Mouse (Mus musculus): ENCODE measurements around the gene Pparg.

The Pparg gene

DNA sequence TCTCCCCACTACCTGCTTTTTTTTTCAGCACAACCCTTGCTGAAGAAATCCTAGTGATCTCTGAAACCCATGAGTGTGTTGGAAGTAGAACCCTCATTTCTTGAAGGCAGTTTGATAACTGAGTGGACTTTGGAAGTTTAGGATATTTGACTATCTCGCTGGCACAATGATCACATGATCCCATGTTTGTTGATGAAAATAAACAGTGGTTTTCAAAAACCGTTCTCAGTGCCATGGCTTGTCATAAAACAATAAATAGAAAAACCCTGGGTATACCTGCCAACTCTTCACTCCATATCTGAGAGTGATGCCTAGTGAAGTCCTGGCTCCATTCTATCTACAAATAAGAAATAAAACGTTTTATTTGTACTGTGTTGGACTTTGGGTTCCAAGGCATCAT, 105.8 kb downstream of the Pparg start:
- no peak for DNase-seq

DNA sequence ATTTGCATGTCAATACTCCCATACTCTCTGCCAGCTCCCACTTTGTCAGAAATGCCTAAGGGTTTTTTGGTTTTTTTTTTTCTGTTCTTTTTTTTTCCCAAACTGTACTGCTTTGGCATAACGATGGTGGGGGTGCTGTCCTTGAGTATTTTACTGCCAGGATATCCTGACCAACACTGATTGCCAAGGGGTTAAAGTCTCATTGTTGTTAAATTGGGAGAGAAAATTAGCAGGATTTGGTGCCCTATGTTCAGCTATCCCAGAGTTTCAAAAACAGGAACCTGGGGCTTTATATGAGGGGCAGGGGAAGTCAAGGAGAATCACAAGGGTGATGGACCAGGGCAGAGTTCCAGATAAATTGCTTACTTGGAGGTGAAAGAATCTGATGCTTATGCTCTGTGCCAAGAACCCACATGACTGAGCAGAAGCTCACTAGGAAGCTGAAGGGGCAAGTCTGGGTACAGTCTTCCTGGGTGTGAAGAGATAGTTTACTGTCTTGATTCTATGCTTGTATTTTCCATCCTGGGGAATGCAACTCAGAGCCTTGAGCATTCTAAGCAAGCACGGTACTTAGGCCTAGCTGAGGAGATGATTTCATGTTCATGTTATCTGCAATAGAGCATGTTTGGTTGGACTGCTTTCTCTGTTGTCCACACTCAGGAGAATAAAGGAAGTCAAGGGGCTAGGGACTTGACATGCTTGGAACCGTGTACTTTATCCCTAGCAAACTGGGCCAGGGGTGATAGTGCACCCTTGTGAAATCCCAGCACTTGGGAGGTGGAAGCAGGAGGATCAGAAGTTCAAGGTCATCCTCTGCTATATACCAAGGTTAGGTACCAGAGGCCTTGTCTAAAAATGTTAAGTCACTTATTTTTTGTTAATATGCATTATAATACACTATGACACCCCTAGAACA, 109.2 kb downstream of the Pparg start:
- DNase-seq: no peak

DNA sequence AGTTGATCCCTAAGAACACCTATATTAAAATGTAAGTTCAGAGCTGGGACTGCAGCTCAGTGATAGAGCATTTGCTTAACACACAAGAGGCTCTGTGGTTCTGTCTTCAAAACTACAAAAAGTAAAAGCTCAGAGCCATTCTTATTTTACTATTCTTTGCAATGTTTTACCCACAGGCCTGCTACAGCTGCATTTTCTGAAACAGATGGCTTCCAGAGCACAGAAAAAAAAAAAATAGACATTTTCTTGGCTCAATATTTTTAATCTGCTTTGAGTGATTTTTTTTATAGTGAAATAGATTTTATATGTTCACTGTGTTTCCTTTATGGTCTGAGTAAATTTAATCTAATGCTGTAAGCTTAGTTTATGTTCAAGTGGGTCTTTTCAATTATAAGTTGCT, 111.2 kb downstream of the Pparg start:
- no peak for DNase-seq

DNA sequence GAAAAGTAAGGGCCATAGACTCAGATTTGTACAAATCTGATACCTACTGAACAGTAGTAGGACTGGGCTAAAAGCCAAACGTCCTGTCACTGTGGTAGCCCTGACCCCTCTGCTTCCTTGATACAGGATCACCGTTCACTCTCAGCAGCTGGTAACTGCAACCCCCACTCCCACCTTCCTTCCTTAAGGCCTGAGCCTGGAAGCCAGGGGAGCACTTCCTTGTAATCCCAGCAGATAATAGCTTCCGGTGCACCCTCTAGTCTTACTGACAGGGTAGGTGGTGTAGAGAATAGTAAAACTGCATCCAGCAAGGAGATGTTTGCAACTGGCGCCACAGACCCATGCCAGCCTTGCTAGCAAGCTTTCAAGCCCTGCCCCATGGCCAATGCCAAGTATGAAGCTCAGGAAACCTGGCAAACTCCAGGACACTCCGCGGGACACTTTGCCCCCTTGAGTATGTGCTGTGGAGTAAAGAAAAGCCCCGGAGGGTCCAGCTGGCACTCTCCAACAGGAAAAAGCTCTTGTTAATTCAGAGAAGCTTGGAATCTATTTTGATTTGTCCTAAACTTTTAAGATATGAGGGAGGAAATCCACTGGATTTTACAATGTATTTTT, 116.4 kb downstream of the Pparg start:
- no peak for DNase-seq

DNA sequence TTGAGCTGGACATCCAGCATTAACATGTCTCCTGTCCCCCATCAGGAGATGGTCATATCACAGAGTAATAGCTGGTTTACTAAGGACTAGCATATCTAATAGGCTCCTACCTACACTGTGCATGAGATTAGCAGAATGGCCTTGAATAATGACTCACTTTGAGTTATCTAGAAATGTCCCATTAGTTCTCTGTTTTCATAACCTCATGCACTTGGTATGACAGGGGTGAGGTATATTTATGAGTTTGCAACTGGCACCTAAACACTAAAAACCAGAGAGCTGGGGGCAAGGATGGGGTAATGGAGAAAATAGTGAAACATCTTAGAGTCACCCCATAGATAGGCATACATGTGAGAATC, 119.2 kb downstream of the Pparg start:
- DNase-seq: no peak

DNA sequence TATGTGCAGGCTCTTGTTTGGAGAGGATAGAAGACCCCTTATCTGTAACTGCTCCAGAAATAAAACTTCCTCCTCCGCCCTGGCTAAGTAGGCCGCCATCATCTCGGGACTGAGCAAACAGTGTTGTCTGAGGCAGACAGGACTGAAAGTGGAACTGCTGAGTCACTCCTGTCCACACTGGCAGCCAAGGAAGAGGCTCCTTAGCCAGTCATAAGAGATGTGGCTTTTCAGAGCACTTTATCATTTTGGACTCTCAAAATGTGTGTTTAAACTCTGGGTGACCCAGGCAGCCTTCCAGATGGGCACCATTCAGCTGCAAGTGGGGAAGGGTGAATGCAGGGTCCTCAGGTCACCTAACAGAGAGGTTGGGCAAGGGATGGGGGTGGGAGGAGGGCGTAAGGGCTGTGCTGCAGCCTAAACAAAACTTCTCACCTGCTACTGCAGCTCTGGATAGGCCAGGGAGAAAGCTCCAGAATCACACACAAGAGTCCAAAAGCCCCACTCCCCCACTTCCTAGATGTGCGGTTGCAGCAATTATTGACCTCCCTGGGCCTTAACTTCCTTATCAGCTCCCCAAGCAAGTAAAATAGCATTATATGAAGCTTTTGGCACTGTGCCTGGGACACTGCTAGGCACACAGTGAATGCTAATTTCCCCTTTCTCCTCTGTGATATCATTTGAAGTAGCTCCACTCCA, 119.7 kb downstream of the Pparg start:
- DNase-seq: no peak

DNA sequence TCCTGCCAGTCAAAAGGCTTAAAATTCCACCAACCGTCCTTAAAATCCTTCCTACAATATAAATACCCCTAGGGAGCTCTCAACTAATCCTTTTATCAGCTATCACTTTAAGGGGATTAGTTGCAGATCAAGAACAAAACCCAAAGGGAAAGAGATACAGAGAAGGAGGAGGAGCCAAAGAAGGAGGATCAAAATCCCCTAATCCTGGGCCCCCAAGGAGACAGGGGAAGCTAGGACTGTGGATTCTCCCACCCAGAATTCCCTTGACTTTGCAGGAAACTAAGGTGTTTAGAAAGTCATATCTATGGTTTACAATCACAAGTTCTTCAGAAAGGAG, 120.2 kb downstream of the Pparg start:
- no peak for DNase-seq

DNA sequence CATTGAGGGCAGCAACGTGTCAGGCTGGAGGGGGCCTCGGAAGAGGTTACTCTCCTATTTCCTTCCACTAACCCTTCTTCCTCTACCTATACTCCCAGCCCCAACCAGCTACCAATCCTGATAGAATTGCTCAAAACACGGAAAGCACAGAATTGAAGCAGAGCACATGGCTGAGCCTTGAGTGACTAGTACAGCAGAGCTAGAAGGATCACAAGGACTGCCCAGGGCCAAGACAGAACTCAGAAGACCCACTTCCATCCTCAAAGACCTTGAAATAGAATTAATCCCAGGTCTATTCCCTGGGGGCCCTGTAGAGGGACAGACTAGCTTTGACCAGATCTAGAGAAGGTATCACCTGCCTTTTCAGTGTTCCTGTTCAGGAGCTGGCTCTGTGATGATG, 120.9 kb downstream of the Pparg start:
- DNase-seq: no peak

DNA sequence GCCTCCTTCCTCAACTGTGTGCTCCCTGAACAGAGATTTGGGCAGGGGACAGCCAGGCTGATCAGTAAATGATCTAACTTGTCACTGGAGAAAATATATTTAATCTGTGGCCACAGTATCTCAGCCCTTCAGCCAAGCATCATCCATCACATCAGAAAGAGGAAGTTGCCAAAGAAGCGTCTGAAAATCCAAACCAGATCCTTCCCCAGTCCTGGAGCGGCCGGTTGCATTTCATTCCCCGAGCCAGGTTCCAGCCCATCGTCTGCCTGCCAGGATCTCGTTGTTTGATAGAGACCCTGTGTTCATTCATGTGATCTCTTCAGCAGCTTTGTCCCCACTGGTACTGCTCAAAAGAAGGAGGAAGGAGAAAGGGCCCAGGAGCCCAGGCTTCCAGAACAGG, 124.9 kb downstream of the Pparg start:
- DNase-seq: no peak

DNA sequence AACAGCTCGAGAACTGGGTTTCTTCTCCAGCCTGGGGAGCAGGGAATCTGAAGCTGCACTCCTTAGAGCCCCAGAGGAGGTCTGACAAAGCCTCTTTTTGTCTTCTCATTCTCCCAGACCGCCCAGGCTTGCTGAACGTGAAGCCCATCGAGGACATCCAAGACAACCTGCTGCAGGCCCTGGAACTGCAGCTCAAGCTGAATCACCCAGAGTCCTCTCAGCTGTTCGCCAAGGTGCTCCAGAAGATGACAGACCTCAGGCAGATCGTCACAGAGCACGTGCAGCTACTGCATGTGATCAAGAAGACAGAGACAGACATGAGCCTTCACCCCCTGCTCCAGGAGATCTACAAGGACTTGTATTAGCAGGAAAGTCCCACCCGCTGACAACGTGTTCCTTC, 129.1 kb downstream of the Pparg start:
- DNase-seq: no peak

DNA sequence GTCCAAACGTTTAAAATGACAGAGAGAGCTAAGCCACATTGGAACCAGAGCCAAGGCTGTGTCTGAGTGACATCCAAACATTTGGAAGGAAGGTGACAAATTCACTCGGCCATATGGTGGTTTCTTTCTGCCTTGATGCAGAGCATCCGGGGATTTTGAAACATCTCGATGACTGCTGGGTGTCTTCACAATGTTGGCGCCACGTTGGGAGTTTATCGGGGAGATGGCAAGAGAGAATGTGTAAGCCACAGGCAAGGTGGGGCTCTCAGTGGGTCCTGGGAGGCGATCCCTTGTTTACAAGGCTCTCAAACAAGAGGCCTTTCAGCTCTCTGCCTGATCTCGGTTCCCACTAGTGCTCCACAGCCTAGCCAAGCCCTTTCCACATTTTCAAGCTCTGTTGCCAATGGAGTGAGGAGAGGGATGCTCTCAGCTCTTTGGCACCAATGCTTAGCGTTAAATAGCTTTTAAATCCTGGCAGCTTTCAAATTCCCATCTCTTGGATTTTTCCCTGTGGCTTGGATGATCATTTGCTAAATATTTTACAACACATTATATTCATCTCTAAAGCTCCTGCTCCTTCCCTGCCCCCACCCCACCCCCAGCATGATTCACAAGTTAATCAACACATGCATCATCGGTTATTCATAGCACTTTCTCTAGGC, 132.3 kb downstream of the Pparg start:
- DNase-seq: no peak

DNA sequence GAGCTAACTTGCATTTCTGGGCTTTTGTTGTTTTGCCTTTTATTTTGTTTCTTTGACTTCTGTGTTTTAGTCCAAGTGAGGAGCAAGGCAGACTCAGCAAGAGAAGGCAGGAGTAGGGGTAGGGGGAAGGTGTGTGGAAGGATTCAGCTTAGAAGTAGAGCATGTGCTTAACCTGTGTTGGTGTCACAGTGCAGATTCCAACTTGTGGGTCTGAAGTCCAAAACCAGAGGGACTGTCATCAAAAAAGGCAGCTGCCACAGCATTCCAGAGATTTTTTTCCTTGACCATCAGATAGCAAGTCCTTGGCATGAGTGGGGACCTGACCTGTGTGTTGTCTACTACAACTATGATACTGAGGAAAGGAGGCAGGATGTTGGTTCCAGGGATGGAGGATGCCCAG, 133.1 kb downstream of the Pparg start:
- DNase-seq: no peak

DNA sequence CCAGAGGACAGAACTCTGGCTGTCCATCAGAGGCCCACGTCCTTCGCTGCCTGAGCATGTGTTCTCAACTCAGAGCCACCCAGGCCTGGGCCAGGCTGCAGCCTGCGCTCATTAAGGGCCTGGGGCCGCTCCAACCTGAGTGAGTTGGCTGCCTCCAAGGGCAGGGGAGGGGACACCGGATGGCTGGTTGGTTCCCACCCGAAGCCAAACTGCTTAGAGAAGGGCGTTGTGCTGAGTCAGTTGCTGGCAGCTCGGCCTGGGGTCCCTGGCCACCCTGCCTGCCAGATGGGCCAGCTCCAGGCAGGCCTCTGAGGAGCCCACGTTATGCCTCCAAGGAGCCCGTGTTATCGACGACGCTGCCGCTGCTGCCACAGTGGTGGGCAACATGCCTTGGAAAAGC, 138.8 kb downstream of the Pparg start:
- no peak for DNase-seq

DNA sequence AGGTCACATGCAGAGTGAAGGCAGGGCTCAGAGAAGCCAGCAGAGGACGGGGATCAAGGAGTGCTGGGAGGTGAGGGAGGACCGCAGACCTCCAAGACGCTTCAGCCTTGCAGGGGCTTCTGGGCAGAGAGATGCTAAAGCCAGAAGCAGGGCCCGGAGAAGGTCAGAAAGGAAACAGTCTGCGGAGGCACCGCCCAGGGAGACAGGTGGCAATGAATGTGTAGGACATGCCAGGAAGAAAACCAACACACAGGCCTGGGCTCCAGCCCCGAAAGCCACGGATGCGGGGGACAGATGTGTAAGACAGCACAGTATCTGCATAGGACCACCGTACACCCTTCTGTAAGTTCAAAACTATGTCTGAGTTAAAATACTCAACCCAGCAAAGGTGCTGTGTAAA, 139.5 kb downstream of the Pparg start:
- no peak for DNase-seq

DNA sequence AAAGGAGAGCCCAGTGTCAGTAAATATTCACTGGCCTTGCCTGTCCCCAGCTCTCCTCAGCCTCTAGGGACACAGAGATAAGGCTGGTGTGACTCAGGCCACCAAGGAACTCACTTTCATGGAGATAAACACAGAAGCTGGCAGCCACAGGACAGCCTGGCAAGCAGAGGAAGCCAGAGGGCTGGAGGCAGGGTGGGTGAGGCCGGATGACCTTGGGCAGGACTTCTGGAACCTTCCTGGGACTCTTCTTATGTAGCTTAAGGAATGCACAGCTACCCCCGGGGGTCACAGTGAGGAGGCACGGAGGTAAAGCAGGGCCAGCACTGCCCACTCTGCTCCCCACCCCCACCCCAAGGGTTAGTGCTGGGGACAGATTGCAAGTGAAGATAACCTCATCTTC, 140.4 kb downstream of the Pparg start:
- no peak for DNase-seq

DNA sequence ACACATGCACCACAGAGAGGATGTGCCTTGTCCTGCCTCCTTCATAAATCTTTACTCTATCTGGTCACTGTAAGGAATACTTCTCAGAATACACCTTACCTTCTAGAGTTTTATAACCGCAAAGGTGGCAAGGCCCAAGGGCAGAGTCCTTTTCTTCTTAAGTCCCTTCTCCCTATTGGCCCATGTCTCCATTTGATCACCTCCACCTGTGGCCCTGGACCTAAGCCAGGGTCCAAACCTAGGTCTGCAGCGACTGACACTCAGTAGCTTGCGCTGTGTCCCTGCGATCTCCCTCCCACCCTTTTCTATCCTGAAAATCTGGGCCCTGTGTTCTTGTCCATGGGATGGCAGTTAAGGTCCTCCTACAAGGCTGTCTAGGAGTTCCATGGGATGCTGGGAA, 142.3 kb downstream of the Pparg start:
- DNase-seq: no peak

DNA sequence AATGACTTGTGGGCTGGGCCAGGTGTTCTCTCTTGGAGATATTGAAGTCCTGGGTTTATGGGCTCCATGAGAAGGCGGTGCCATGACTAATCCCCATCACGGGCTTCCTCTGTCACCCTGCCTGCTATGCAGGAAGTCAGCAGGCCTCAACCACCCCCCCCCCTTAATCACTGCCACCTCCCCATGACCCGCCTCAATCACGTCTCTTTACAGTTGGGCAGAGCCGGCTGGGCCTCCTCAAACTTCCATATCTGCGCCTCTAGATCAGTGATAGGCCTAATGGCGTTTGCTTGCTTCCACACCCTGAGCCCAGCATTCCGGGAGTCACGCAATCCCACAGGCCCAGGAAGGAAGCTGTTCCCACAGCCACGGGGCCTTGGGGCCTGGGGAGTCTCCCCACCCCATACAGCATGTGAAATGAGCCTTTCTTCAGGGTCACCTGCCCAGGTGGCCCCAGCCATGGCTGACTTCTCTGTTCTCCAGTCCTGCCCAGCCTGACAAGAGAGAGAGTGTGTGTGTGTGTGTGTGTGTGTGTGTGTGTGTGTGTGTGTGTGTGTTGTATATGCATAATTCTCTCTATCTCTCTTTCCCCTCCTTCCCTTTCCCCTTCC, 142.9 kb downstream of the Pparg start:
- DNase-seq: no peak

DNA sequence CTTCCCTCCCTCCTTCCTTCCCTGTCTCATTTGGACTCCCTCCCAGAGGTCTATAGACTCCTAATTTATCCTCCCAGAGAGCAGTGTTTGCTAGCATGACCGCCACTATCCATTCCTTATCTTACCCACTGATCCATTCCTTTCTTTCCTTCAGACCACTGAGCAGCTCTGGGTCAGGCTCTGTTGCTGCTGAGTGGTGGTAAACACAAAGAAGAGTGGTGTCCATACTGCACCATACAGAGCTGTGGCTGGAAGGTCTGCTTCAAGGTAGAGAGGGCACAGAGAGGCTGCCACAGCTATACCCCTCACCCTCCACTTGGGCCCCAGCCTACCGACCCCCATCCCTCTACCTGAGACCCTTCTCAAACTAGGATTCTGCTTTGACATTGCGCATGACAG, 143.4 kb downstream of the Pparg start:
- no peak for DNase-seq

DNA sequence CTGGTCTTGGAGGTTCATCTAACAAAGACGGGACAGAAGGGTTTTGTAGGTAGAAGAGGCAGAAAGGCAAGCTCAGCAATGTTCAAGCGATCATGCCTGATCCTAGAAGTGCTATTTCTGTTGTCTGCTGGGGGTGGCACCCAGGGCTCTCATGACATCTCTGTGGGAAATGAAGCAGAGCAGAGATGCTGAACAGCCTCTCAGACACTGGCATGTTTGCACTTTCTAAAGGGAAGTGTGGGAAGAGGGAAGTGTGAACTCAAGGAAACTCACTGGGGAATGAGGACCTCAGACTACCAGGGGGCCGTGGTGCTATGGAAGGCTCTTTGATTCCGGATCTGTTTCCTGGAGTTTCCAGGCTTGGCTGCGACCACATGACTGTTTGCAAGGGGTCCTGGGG, 144.2 kb downstream of the Pparg start:
- no peak for DNase-seq

DNA sequence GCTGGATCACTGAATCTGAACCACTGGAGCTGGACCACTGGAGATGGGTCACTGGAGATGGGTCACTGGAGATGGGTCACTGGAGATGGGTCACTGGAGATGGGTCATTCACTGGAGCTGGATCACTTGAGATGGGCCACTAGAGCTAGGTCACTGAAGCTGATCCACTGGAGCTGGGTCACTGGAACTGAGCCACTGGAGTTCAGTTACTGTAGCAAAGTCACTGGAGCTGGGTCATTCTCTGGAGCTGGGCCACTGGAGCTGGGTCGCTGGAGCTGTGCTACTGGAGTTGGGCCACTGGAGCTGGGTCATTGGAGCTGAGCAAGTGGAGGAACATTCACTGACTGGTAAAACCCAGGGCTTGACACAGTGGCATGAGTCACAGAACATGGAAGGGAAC, 145.7 kb downstream of the Pparg start:
- DNase-seq: no peak

DNA sequence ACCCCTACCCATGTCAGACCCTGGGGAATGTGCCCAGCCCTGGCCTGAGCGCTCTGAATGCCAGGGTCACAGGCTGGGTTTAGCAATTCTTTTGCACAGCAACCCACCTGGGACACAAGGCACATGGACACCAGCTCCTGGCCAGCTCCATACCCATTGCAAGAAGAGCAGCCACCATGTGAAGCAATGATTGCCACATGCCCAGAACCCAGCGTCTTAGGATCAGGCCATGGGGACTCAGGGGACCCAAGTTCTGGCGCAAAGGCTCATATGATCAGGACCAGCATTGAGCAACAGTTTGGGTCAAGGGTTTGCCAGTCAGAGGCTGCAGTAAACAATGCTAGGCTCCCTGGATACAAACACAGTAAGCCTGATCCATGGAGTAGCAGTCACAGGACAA, 150.7 kb downstream of the Pparg start:
- no peak for DNase-seq

DNA sequence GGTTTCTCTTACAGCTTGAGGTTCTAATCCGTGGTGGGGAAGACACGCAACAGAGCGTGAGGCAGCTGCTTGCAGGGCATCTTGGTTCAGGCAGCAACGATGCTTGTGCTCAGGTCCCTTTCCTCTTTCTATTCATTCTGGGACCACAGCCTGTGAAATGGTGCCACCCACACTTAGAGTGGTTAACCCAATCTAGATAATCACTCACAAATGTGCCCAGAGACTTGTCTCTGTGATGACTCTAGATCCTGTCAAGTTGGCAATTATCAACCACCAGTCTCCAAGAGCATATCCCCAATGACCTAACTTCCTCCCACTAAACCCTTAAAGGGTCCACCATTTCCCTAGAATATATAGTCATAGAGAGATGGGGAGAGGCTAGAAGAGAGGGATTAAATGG, 152.5 kb downstream of the Pparg start:
- DNase-seq: no peak

DNA sequence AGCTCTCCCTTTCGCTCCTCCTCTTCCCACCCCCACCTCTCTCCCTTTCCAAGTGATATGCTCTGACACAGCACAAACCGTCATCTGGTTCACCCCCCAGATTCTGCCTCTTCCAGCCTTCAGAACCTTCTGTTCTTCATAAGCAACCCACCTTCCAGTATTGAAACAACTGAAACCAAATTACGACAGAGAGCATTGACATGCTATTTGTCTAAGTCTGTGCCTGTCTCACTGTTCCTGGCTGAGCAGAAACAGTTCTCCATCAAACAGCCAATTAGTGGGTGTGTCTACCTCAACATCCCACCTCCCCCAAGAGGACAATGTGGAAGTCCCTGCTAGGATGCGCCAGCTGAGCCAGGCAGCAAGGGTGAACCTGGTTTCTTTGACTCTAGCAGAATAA, 157.2 kb downstream of the Pparg start:
- no peak for DNase-seq

All from thymus, postnatal 25 days (tissue).